Mouse (Mus musculus) cerebellum, adult 2 months (tissue): ENCODE measurements around the gene Phactr3. TPM values are rescaled to one million over a fixed set of nuclear protein-coding genes. Genes with fewer than 3 reads are reported as not detected.
"Not testable (repeated sequence)": the region's sequence is repeated elsewhere in the genome, so short reads cannot be mapped to it uniquely, and the experiment has no call there.

ENCODE experiments used
- DNase-seq, 2 experiments: peaks; one replicate each; pipeline ENCODE4 v3.0.0; 2021
- H3K27ac ChIP-seq: fragments of 200-500 bp; 2 replicates; pipeline ENCODE4 v1.5.1; 2012; ENCODE audit warnings: low read length, control low read depth, inconsistent platforms; ENCODE audit not compliant: insufficient read depth
- H3K27me3 ChIP-seq: fragments of 200-500 bp; 2 replicates; pipeline ENCODE4 v1.6.1; 2012; ENCODE audit warnings: inconsistent platforms, mild to moderate bottlenecking, low read length, moderate library complexity; ENCODE audit not compliant: control insufficient read depth, insufficient read depth
- H3K4me1 ChIP-seq: fragments of 200-500 bp; 2 replicates; pipeline ENCODE4 v1.6.1; 2011; ENCODE audit warnings: low read length; ENCODE audit not compliant: control insufficient read depth, insufficient read depth
- H3K4me3 ChIP-seq: fragments of 200-500 bp; replicated peaks from 2 replicates; pipeline ENCODE3; 2011; ENCODE audit warnings: mild to moderate bottlenecking, low read depth, low read length, control low read depth; ENCODE audit not compliant: insufficient read depth
- CTCF ChIP-seq: fragments of 200-500 bp; IDR thresholded peaks from 2 replicates; pipeline ENCODE4 v1.5.1; 2011; ENCODE audit warnings: low read depth, mild to moderate bottlenecking, control low read depth, low read length, moderate library complexity, borderline replicate concordance; ENCODE audit not compliant: insufficient read depth
- POLR2A ChIP-seq: fragments of 200-500 bp; IDR thresholded peaks from 2 replicates; pipeline ENCODE4 v1.6.1; 2011; ENCODE audit warnings: low read length, control low read depth, borderline replicate concordance; ENCODE audit not compliant: insufficient read depth
- WGBS: fragments of 180-500 bp; shearing (Covaris S2); methylation state at CpG from one replicate; pipeline ENCODE4 v1.1.7; 2018; 5-methylcytosine and 5-hydroxymethylcytosine counted together
- polyA plus RNA-seq: library from polyadenylated mRNA; depleted of rRNA; stranded (reverse); fragments of >200 nt; gene quantifications from 2 replicates; pipeline ENCODE4 v1.2.3, GENCODE M21; 2012; rRNA removed

Phactr3 gene
- polyA plus RNA-seq = 75.5 and 79.8 TPM in 2 replicates

- no peak for TF ChIP-seq POLR2A
- TF ChIP-seq CTCF = no peak
- peak; percentile 72 to 81 for DNase-seq
Measured at GRCm38 (mm10) chr2:178118801-178119560, at the start of gene Phactr3. Gene Phactr3 (plus strand): TSS chr2:178118975.

GRCm38 (mm10) chr2:178078166-178078717, 40.5 kb upstream of the Phactr3 start, which contains the start of gene Zfp931:
Gene Zfp931 (minus strand): TSS chr2:178078476.
- H3K4me3 ChIP-seq = peak within 1 kb of the TSS; percentile 52
- not testable (repeated sequence) for H3K27ac ChIP-seq, H3K27me3 ChIP-seq, H3K4me1 ChIP-seq
- 0% methylated on average over 12 of the region's 14 CpGs for WGBS
- DNase-seq = peak; percentile 32 to 39

More at GRCm38 (mm10) chr2:178118801-178119560, at the start of gene Phactr3:
- H3K4me1 ChIP-seq = peaks cover 36% of the 10 kb centered on the region
- H3K27ac ChIP-seq = peak within 1 kb of the TSS; percentile 96
- H3K4me3 ChIP-seq = peak within 1 kb of the TSS; percentile 88
- H3K27me3 ChIP-seq = no peaks in the 10 kb centered on the region
- WGBS = under 1% methylated on average over 44 of the region's 45 CpGs

- no peak for DNase-seq
- Histone ChIP-seq H3K4me1 (no peaks in the 10 kb centered on the region), H3K27me3 (no peaks in the 10 kb centered on the region), H3K4me3 (no peak overlapping the region), H3K27ac (no peak overlapping the region)
- TF ChIP-seq CTCF = no peak
Measured at GRCm38 (mm10) chr2:178089586-178089985, 29.2 kb upstream of the Phactr3 start.

- TF ChIP-seq POLR2A (no peak), CTCF (peak; percentile 89)
- no peaks in the 10 kb centered on the region for H3K27me3 ChIP-seq
- H3K27ac ChIP-seq = no peak overlapping the region
- peak; percentile 67 to 83 for DNase-seq
- no peaks in the 10 kb centered on the region for H3K4me1 ChIP-seq
- 10% methylated on average over 2 of the region's 2 CpGs for WGBS
- no peak overlapping the region for H3K4me3 ChIP-seq
Measured at GRCm38 (mm10) chr2:178098021-178098420, 20.8 kb upstream of the Phactr3 start.

- Histone ChIP-seq H3K4me1 (no peaks in the 10 kb centered on the region), H3K4me3 (no peak overlapping the region), H3K27ac (no peak overlapping the region), H3K27me3 (no peaks in the 10 kb centered on the region)
- TF ChIP-seq POLR2A = no peak
- peak; percentile 90 for TF ChIP-seq CTCF
- 16% methylated on average over 7 of the region's 7 CpGs for WGBS
- DNase-seq = peak; percentile 81 to 85
Measured at GRCm38 (mm10) chr2:178101957-178102356, 16.8 kb upstream of the Phactr3 start.

- 28% methylated on average over 12 of the region's 12 CpGs for WGBS
- H3K27ac ChIP-seq = peak overlapping the region; percentile 96; the same call in 1 of the 2 replicates
- peak; percentile 76 to 77 for DNase-seq
- peaks cover 27% of the 10 kb centered on the region for H3K4me1 ChIP-seq
- TF ChIP-seq POLR2A = no peak
- peak; percentile 86 for TF ChIP-seq CTCF
- H3K4me3 ChIP-seq = peak overlapping the region; percentile 39
- no peaks in the 10 kb centered on the region for H3K27me3 ChIP-seq
Measured at GRCm38 (mm10) chr2:178117946-178118345, 829 bp upstream of the Phactr3 start.

GRCm38 (mm10) chr2:178119561-178120355, 983 bp downstream of the Phactr3 start:
- H3K4me3 ChIP-seq = peak overlapping the region; percentile 88
- peak overlapping the region; percentile 96 for H3K27ac ChIP-seq
- H3K4me1 ChIP-seq = peaks cover 39% of the 10 kb centered on the region
- WGBS = 8% methylated on average over 19 of the region's 19 CpGs
- DNase-seq = peak; percentile 80
- H3K27me3 ChIP-seq = no peaks in the 10 kb centered on the region
- TF ChIP-seq POLR2A (no peak), CTCF (no peak)

GRCm38 (mm10) chr2:178120356-178120645, 1.5 kb downstream of the Phactr3 start:
- Histone ChIP-seq H3K27ac (peak overlapping the region; percentile 96), H3K4me3 (peak overlapping the region; percentile 88), H3K27me3 (no peaks in the 10 kb centered on the region), H3K4me1 (peaks cover 44% of the 10 kb centered on the region)
- no peak for TF ChIP-seq POLR2A
- TF ChIP-seq CTCF = no peak
- DNase-seq = peak in 1 of 2 experiments; percentile 41
